In genomic region chr7:66157861-66158415, GRCm38 (mm10) we compare ENCODE assay signal across 14 mouse cellular contexts. TPM values are rescaled to one million over a fixed set of nuclear protein-coding genes. Genes with fewer than 3 reads are reported as not detected.
DNase-seq lines count a peak whose midpoint lies in the region; ATAC-seq lines count a peak whose summit lies in the region.
"Had no signal": no experiment of that assay in that cellular context is flagged by ENCODE, and none has a peak within 500 bp of the region (broad histone marks: within the 10 kb centered on the region; RNA-seq: fewer than 3 reads in every experiment).

No protein-coding gene starts in this region.

- WGBS in heart, embryonic 14.5 days: 79% methylated on average over 4 of the region's 4 CpGs
- WGBS in heart, embryonic 10.5 days: 83% methylated on average over 4 of the region's 4 CpGs
- 84% methylated on average over 4 of the region's 4 CpGs for WGBS in midbrain, embryonic 13.5 days
- 92% methylated on average over 4 of the region's 4 CpGs for WGBS in midbrain, embryonic 10.5 days

- intact Hi-C loops in left cerebral cortex, postnatal 14 days (cut with DNase I): no loop called here

- H3K27me3 ChIP-seq in heart, embryonic 14.5 days (ENCODE audit: control insufficient read depth, insufficient read depth, low read length): no peaks in the 10 kb centered on the region
- H3K27me3 ChIP-seq in heart, embryonic 10.5 days (ENCODE audit: insufficient read depth, poor library complexity, severe bottlenecking): no peaks in the 10 kb centered on the region
- no peaks in the 10 kb centered on the region for H3K27me3 ChIP-seq in midbrain, embryonic 13.5 days
- H3K27me3 ChIP-seq in midbrain, embryonic 10.5 days (ENCODE audit: low read depth, poor library complexity, severe bottlenecking): no peaks in the 10 kb centered on the region
- H3K27me3 ChIP-seq: forebrain, embryonic 15.5 days; megakaryocyte, embryonic 14.5 days had no signal

- H3K4me2 ChIP-seq in heart, embryonic 14.5 days (ENCODE audit: low read length): 0 out of 2 replicates have a peak overlapping the region, but pooled peaks have one; percentile 41
- H3K4me2 ChIP-seq in midbrain, embryonic 13.5 days (replicated peaks): no peak overlapping the region
- H3K4me2 ChIP-seq: forebrain, embryonic 15.5 days had no signal

- no peak for DNase-seq in heart, embryonic 10.5 days (ENCODE audit: low spot score)
- no peak for DNase-seq in midbrain, embryonic 10.5 days (ENCODE audit: low spot score)
- DNase-seq in kidney, adult 8-10 months: peak; percentile 85 to 90
- DNase-seq in kidney, postnatal 36 days: peak; percentile 73 to 91
- no peak for DNase-seq in left cerebral cortex, postnatal 14 days (ENCODE audit: low spot score in 2 of 2)
- DNase-seq: cerebellum, adult 2 months; embryo, embryonic 11 days; liver had no signal

- no peaks in the 10 kb centered on the region for H3K9me3 ChIP-seq in heart, embryonic 14.5 days (ENCODE audit: control insufficient read depth, low read length)
- H3K9me3 ChIP-seq in heart, embryonic 10.5 days: no peaks in the 10 kb centered on the region
- H3K9me3 ChIP-seq in midbrain, embryonic 13.5 days: no peaks in the 10 kb centered on the region
- H3K9me3 ChIP-seq in midbrain, embryonic 10.5 days (replicated peaks): no peaks in the 10 kb centered on the region
- H3K9me3 ChIP-seq: forebrain, embryonic 15.5 days; megakaryocyte, embryonic 14.5 days had no signal

- no peak overlapping the region for H3K9ac ChIP-seq in heart, embryonic 14.5 days (ENCODE audit: low read length)
- no peak overlapping the region for H3K9ac ChIP-seq in midbrain, embryonic 13.5 days (replicated peaks)
- H3K9ac ChIP-seq: forebrain, embryonic 15.5 days had no signal

- peaks cover 21 to 37% of the 10 kb centered on the region in 2 experiments for H3K4me1 ChIP-seq in heart, embryonic 14.5 days (ENCODE audit: control insufficient read depth in 2 of 2, insufficient read depth in 2 of 2, low read length in 2 of 2)
- peaks cover 40% of the 10 kb centered on the region for H3K4me1 ChIP-seq in heart, embryonic 10.5 days
- peaks cover 24% of the 10 kb centered on the region for H3K4me1 ChIP-seq in midbrain, embryonic 13.5 days (replicated peaks)
- peaks cover 5% of the 10 kb centered on the region; the same call in 1 of the 2 replicates for H3K4me1 ChIP-seq in midbrain, embryonic 10.5 days

- H3K27ac ChIP-seq in heart, embryonic 14.5 days (replicated peaks in 1 of 2; ENCODE audit: control insufficient read depth in 1 of 2, insufficient read depth in 1 of 2, low read depth in 2 of 2, low read length in 2 of 2): peak overlapping the region; percentile 52 to 75; a peak in 3 of 4 replicates
- H3K27ac ChIP-seq in heart, embryonic 10.5 days: no peak overlapping the region
- H3K27ac ChIP-seq in midbrain, embryonic 13.5 days: peak overlapping the region; percentile 45; the same call in 1 of the 2 replicates
- no peak overlapping the region for H3K27ac ChIP-seq in midbrain, embryonic 10.5 days (replicated peaks)
- H3K27ac ChIP-seq: forebrain, embryonic 15.5 days; left cerebral cortex, adult 2 months had no signal

- no peak for ATAC-seq in heart, embryonic 14.5 days (ENCODE audit: insufficient number of reproducible peaks, insufficient read depth, low FRiP score, low read depth)
- ATAC-seq in midbrain, embryonic 13.5 days: no peak
- ATAC-seq: activated CD4-positive, CD25-positive, alpha-beta regulatory T cell, adult 4 months; forebrain, embryonic 15.5 days had no signal

- no peak overlapping the region for H3K4me3 ChIP-seq in heart, embryonic 14.5 days (ENCODE audit: control insufficient read depth in 1 of 2, insufficient read depth in 1 of 2, low read depth in 1 of 2, low read length in 2 of 2)
- no peak overlapping the region for H3K4me3 ChIP-seq in heart, embryonic 10.5 days
- no peak overlapping the region for H3K4me3 ChIP-seq in midbrain, embryonic 13.5 days (replicated peaks)
- no peak overlapping the region for H3K4me3 ChIP-seq in midbrain, embryonic 10.5 days
- H3K4me3 ChIP-seq: forebrain, embryonic 15.5 days; left cerebral cortex, adult 2 months; megakaryocyte, embryonic 14.5 days had no signal

- peaks cover 7% of the 10 kb centered on the region; the same call in 1 of the 2 replicates for H3K36me3 ChIP-seq in heart, embryonic 14.5 days (ENCODE audit: control insufficient read depth, insufficient read depth, low read length)
- H3K36me3 ChIP-seq in heart, embryonic 10.5 days: peaks cover 5% of the 10 kb centered on the region; the same call in 1 of the 2 replicates
- H3K36me3 ChIP-seq in midbrain, embryonic 13.5 days: peaks cover 2% of the 10 kb centered on the region
- peaks cover 26% of the 10 kb centered on the region for H3K36me3 ChIP-seq in midbrain, embryonic 10.5 days
- H3K36me3 ChIP-seq: forebrain, embryonic 15.5 days had no signal

RNA-seq across cellular contexts. Expression of gene Chsy1, which starts 48.6 kb away (rescaled TPM):
- 23.4 and 24.0 TPM in 2 replicates for polyA plus RNA-seq in heart, embryonic 14.5 days (2014; fragmentation: Nextera tagmentation; extraction: Ambion mirVana)
- polyA plus RNA-seq in heart, embryonic 10.5 days (2016; fragmentation: Nextera tagmentation; extraction: Ambion mirVana): 12.6 and 21.0 TPM in 2 replicates
- polyA plus RNA-seq in midbrain, embryonic 13.5 days (2015; fragmentation: Nextera tagmentation; extraction: Ambion mirVana): 11.1 and 11.8 TPM in 2 replicates
- 12.0 and 12.2 TPM in 2 replicates for polyA plus RNA-seq in midbrain, embryonic 10.5 days (2016; fragmentation: Nextera tagmentation; extraction: Ambion mirVana)
- total RNA-seq in left cerebral cortex, postnatal 14 days (2021): 10 to 100 TPM; 17.2 to 18.5 TPM

Comparison
In these comparisons a context has a peak if more than half of its experiments do, and no peak if none do; other contexts are left out.
1. H3K27ac ChIP-seq: peak in heart, embryonic 14.5 days (2 of 2) and midbrain, embryonic 13.5 days (single experiment); none in heart, embryonic 10.5 days (single experiment) and midbrain, embryonic 10.5 days (single experiment).
2. DNase-seq: peak in kidney, adult 8-10 months (2 of 2) and kidney, postnatal 36 days (2 of 2); none in heart, embryonic 10.5 days (single experiment), midbrain, embryonic 10.5 days (single experiment) and left cerebral cortex, postnatal 14 days (0 of 2).